Mouse (Mus musculus): ENCODE measurements around the gene Gm42906.

- TF ChIP-seq POLR2A (IDR thresholded peaks at IDR 0.05; ENCODE audit: insufficient read depth, low read length) (no peak), CTCF (IDR thresholded peaks at IDR 0.05; ENCODE audit: low read depth, low read length) (no peak), EP300 (IDR thresholded peaks at IDR 0.05; ENCODE audit: insufficient read depth, low read depth, low read length) (no peak)
Measured at GRCm38 (mm10) chr5:151046131-151046530, 381.8 kb downstream of the Gm42906 start.
